Mouse (Mus musculus) hindbrain, embryonic 15.5 days (tissue): ENCODE measurements around the gene Lin7a. TPM values are rescaled to one million over a fixed set of nuclear protein-coding genes. Genes with fewer than 3 reads are reported as not detected.
"Not testable (repeated sequence)": the region's sequence is repeated elsewhere in the genome, so short reads cannot be mapped to it uniquely, and the experiment has no call there.

ENCODE experiments used
- ATAC-seq: fragments of 200-750 bp; cut with Nextera tagmentation; 2 replicates; pipeline ENCODE4 v1.8.0; 2017; ENCODE audit warnings: low read depth, moderate number of reproducible peaks, moderate TSS enrichment; ENCODE audit not compliant: low FRiP score
- H3K27ac ChIP-seq: fragments of 300-500 bp; sonication (generic); replicated peaks from 2 replicates; pipeline ENCODE4 v1.5.1; 2015; ENCODE audit warnings: mild to moderate bottlenecking, inconsistent platforms
- H3K27me3 ChIP-seq: fragments of 300-500 bp; sonication (generic); 2 replicates; pipeline ENCODE4 v1.6.1; 2015; ENCODE audit warnings: control low read depth, inconsistent platforms
- H3K36me3 ChIP-seq: fragments of 300-500 bp; sonication (generic); 2 replicates; pipeline ENCODE4 v1.6.1; 2015; ENCODE audit warnings: control low read depth, inconsistent platforms
- H3K4me1 ChIP-seq: fragments of 300-500 bp; sonication (generic); replicated peaks from 2 replicates; pipeline ENCODE4 v1.6.1; 2015; ENCODE audit warnings: control low read depth, inconsistent platforms
- H3K4me2 ChIP-seq: fragments of 300-500 bp; sonication (generic); 2 replicates; pipeline ENCODE4 v1.6.1; 2015; ENCODE audit warnings: moderate library complexity, mild to moderate bottlenecking, inconsistent platforms
- H3K4me3 ChIP-seq: fragments of 300-500 bp; sonication (generic); 2 replicates; pipeline ENCODE4 v1.5.1; 2015; ENCODE audit warnings: mild to moderate bottlenecking, inconsistent platforms
- H3K9ac ChIP-seq: fragments of 300-500 bp; sonication (generic); 2 replicates; pipeline ENCODE4 v1.6.1; 2015; ENCODE audit warnings: inconsistent platforms
- H3K9me3 ChIP-seq: fragments of 300-500 bp; sonication (generic); 2 replicates; pipeline ENCODE4 v1.6.1; 2016; ENCODE audit warnings: control low read depth, inconsistent platforms
- WGBS: fragments of 180-500 bp; shearing (Covaris S2); methylation state at CpG from one replicate; pipeline ENCODE4 v1.1.7; 2015; 5-methylcytosine and 5-hydroxymethylcytosine counted together
- polyA plus RNA-seq: library from polyadenylated mRNA; unstranded; fragments of >200 nt; fragmentation: Nextera tagmentation; extraction: Ambion mirVana; gene quantifications from 2 replicates; pipeline ENCODE4 v1.2.1, GENCODE M21; 2015

Gene Lin7a
- polyA plus RNA-seq, 1 experiment from 2014 or later, result 35.0 TPM

GRCm38 (mm10) chr10:107238151-107238860 lies 33.2 kb upstream of the Lin7a start:
- H3K9me3 ChIP-seq, result no peaks in the 10 kb centered on the region
- H3K4me2 ChIP-seq, result no peak overlapping the region
- H3K36me3 ChIP-seq, result no peaks in the 10 kb centered on the region
- ATAC-seq, result no peak
- WGBS, result 83% methylated on average over 2 of the region's 2 CpGs
- no peak overlapping the region for H3K4me3 ChIP-seq
- H3K27me3 ChIP-seq, result no peaks in the 10 kb centered on the region
- H3K4me1 ChIP-seq, result no peaks in the 10 kb centered on the region
- H3K9ac ChIP-seq, result no peak overlapping the region
- H3K27ac ChIP-seq, result no peak overlapping the region

- Histone ChIP-seq H3K36me3 (no peaks in the 10 kb centered on the region), H3K4me1 (no peaks in the 10 kb centered on the region), H3K9ac (no peak overlapping the region), H3K27ac (no peak overlapping the region), H3K4me2 (no peak overlapping the region), H3K9me3 (no peaks in the 10 kb centered on the region), H3K4me3 (no peak overlapping the region), H3K27me3 (no peaks in the 10 kb centered on the region)
- WGBS, result 71% methylated on average over 3 of the region's 3 CpGs
- no peak for ATAC-seq
Measured at GRCm38 (mm10) chr10:107238861-107239435, 32.5 kb upstream of the Lin7a start.

- H3K9me3 ChIP-seq, result no peaks in the 10 kb centered on the region
- no peaks in the 10 kb centered on the region for H3K4me1 ChIP-seq
- H3K36me3 ChIP-seq, result no peaks in the 10 kb centered on the region
- ATAC-seq, result no peak
- no peak overlapping the region for H3K9ac ChIP-seq
- 92% methylated on average over 2 of the region's 2 CpGs for whole genome bisulfite sequencing
- no peaks in the 10 kb centered on the region for H3K27me3 ChIP-seq
- H3K4me3 ChIP-seq, result no peak overlapping the region
- no peak overlapping the region for H3K4me2 ChIP-seq
- H3K27ac ChIP-seq, result no peak overlapping the region
Measured at GRCm38 (mm10) chr10:107239651-107240330, 31.7 kb upstream of the Lin7a start.

- H3K4me3 ChIP-seq, result no peak overlapping the region
- ATAC-seq, result no peak
- H3K27me3 ChIP-seq, result no peaks in the 10 kb centered on the region
- H3K36me3 ChIP-seq, result no peaks in the 10 kb centered on the region
- WGBS, result 80% methylated on average over 1 of the region's 1 CpGs
- H3K9ac ChIP-seq, result no peak overlapping the region
- H3K4me1 ChIP-seq, result no peaks in the 10 kb centered on the region
- H3K9me3 ChIP-seq, result no peaks in the 10 kb centered on the region
- H3K4me2 ChIP-seq, result no peak overlapping the region
- H3K27ac ChIP-seq, result no peak overlapping the region
Measured at GRCm38 (mm10) chr10:107240446-107240845, 31.0 kb upstream of the Lin7a start.

GRCm38 (mm10) chr10:107240986-107241385 lies 30.5 kb upstream of the Lin7a start:
- Histone ChIP-seq H3K9ac (no peak overlapping the region), H3K36me3 (no peaks in the 10 kb centered on the region), H3K4me3 (no peak overlapping the region), H3K27me3 (no peaks in the 10 kb centered on the region), H3K9me3 (no peaks in the 10 kb centered on the region), H3K4me2 (no peak overlapping the region), H3K27ac (no peak overlapping the region), H3K4me1 (no peaks in the 10 kb centered on the region)
- no peak for ATAC-seq
- WGBS, result 86% methylated on average over 3 of the region's 3 CpGs

- Histone ChIP-seq H3K27me3 (no peaks in the 10 kb centered on the region), H3K9me3 (no peaks in the 10 kb centered on the region), H3K4me1 (no peaks in the 10 kb centered on the region), H3K27ac (no peak overlapping the region), H3K4me2 (no peak overlapping the region), H3K4me3 (no peak overlapping the region), H3K36me3 (no peaks in the 10 kb centered on the region), H3K9ac (no peak overlapping the region)
- no peak for ATAC-seq
Measured at GRCm38 (mm10) chr10:107241406-107241805, 30.1 kb upstream of the Lin7a start.

- H3K4me2 ChIP-seq, ATAC-seq, H3K9ac ChIP-seq, H3K36me3 ChIP-seq, H3K27ac ChIP-seq, H3K27me3 ChIP-seq, H3K4me1 ChIP-seq, H3K4me3 ChIP-seq, H3K9me3 ChIP-seq: not testable (repeated sequence)
- 97% methylated on average over 1 of the region's 1 CpGs for WGBS
Measured at GRCm38 (mm10) chr10:107241999-107242398, 29.5 kb upstream of the Lin7a start.

GRCm38 (mm10) chr10:107242696-107243400 lies 28.6 kb upstream of the Lin7a start:
- H3K9me3 ChIP-seq, result no peaks in the 10 kb centered on the region
- no peak overlapping the region for H3K4me2 ChIP-seq
- no peaks in the 10 kb centered on the region for H3K4me1 ChIP-seq
- H3K27ac ChIP-seq, result no peak overlapping the region
- H3K27me3 ChIP-seq, result no peaks in the 10 kb centered on the region
- H3K9ac ChIP-seq, result no peak overlapping the region
- H3K36me3 ChIP-seq, result no peaks in the 10 kb centered on the region
- H3K4me3 ChIP-seq, result no peak overlapping the region
- ATAC-seq, result no peak
- 96% methylated on average over 1 of the region's 1 CpGs for WGBS

- H3K27ac ChIP-seq, result no peak overlapping the region
- H3K4me3 ChIP-seq, result no peak overlapping the region
- no peak overlapping the region for H3K4me2 ChIP-seq
- H3K9ac ChIP-seq, result no peak overlapping the region
- H3K27me3 ChIP-seq, result no peaks in the 10 kb centered on the region
- H3K9me3 ChIP-seq, result no peaks in the 10 kb centered on the region
- ATAC-seq, result no peak
- WGBS, result 77% methylated on average over 2 of the region's 2 CpGs
- H3K36me3 ChIP-seq, result no peaks in the 10 kb centered on the region
- H3K4me1 ChIP-seq, result no peaks in the 10 kb centered on the region
Measured at GRCm38 (mm10) chr10:107244211-107244610, 27.3 kb upstream of the Lin7a start.

GRCm38 (mm10) chr10:107244691-107245530 lies 26.6 kb upstream of the Lin7a start:
- Histone ChIP-seq H3K9me3 (no peaks in the 10 kb centered on the region), H3K9ac (no peak overlapping the region), H3K4me2 (no peak overlapping the region), H3K27me3 (no peaks in the 10 kb centered on the region), H3K36me3 (no peaks in the 10 kb centered on the region), H3K27ac (no peak overlapping the region), H3K4me3 (no peak overlapping the region), H3K4me1 (no peaks in the 10 kb centered on the region)
- WGBS, result 93% methylated on average over 4 of the region's 4 CpGs
- ATAC-seq, result no peak

GRCm38 (mm10) chr10:107245531-107245840 lies 26.0 kb upstream of the Lin7a start:
- Histone ChIP-seq H3K4me1 (no peaks in the 10 kb centered on the region), H3K36me3 (no peaks in the 10 kb centered on the region), H3K9ac (no peak overlapping the region), H3K27me3 (no peaks in the 10 kb centered on the region), H3K4me2 (no peak overlapping the region), H3K9me3 (no peaks in the 10 kb centered on the region), H3K27ac (no peak overlapping the region), H3K4me3 (no peak overlapping the region)
- WGBS, result 69% methylated on average over 2 of the region's 2 CpGs
- ATAC-seq, result no peak
